ENCODE assay signal across 8 mouse cellular contexts in genomic region chr6:100483084-100483810, GRCm38 (mm10).
A peak's percentile ranks its signal among the peaks of the same experiment; 100 is the strongest.
DNase-seq lines count a peak whose midpoint lies in the region; ATAC-seq lines count a peak whose summit lies in the region.

No protein-coding gene starts in this region.

- H3K4me1 ChIP-seq in forebrain, embryonic 11.5 days (replicated peaks; ENCODE audit: control insufficient read depth, insufficient read depth, low read length), result no peaks in the 10 kb centered on the region
- H3K4me1 ChIP-seq in forebrain, embryonic 13.5 days, result no peaks in the 10 kb centered on the region
- no peaks in the 10 kb centered on the region for H3K4me1 ChIP-seq in hindbrain, embryonic 12.5 days

- no peak for ATAC-seq in forebrain, embryonic 11.5 days (replicated peaks; ENCODE audit: low FRiP score)
- ATAC-seq in forebrain, embryonic 13.5 days, result no peak
- ATAC-seq in megakaryocyte-erythroid progenitor cell, adult 5-6 weeks (replicated peaks; ENCODE audit: low FRiP score, low TSS enrichment, poor library complexity, severe bottlenecking), result no peak; the same call in 1 of the 2 replicates
- ATAC-seq in hindbrain, embryonic 12.5 days (ENCODE audit: low FRiP score), result no peak

- H3K4me2 ChIP-seq in forebrain, embryonic 11.5 days (ENCODE audit: low read depth, low read length, severe bottlenecking), result 0 out of 2 replicates have a peak overlapping the region, but pooled peaks have one; percentile 5
- no peak overlapping the region for H3K4me2 ChIP-seq in forebrain, embryonic 13.5 days
- H3K4me2 ChIP-seq in hindbrain, embryonic 12.5 days (replicated peaks), result no peak overlapping the region

- H3K9me3 ChIP-seq in forebrain, embryonic 11.5 days (ENCODE audit: control insufficient read depth, low read length), result peaks cover 6% of the 10 kb centered on the region; the same call in 1 of the 2 replicates
- peaks cover 13% of the 10 kb centered on the region for H3K9me3 ChIP-seq in forebrain, embryonic 13.5 days (replicated peaks)
- peaks cover 8% of the 10 kb centered on the region for H3K9me3 ChIP-seq in hindbrain, embryonic 12.5 days (replicated peaks)

- DNase-seq in forebrain, embryonic 11.5 days (ENCODE audit: low spot score), result no peak
- peak; percentile 27 to 29 for DNase-seq in right cerebral cortex, postnatal 10 days (ENCODE audit: low spot score in 2 of 2)
- DNase-seq in right cerebral cortex, postnatal 36 days (ENCODE audit: low spot score in 2 of 2), result no peak
- peak; percentile 60 for DNase-seq in kidney, postnatal 10 days
- peak; percentile 35 for DNase-seq in yolk sac, embryonic 10.5 days (ENCODE audit: low spot score)

- no peak overlapping the region for H3K27ac ChIP-seq in forebrain, embryonic 11.5 days (ENCODE audit: low read depth, low read length)
- no peak overlapping the region for H3K27ac ChIP-seq in forebrain, embryonic 13.5 days
- H3K27ac ChIP-seq in hindbrain, embryonic 12.5 days, result no peak overlapping the region

- no peaks in the 10 kb centered on the region for H3K27me3 ChIP-seq in forebrain, embryonic 11.5 days (ENCODE audit: control insufficient read depth, insufficient read depth, low read length)
- peaks cover 4% of the 10 kb centered on the region; the same call in 1 of the 2 replicates for H3K27me3 ChIP-seq in forebrain, embryonic 13.5 days
- H3K27me3 ChIP-seq in hindbrain, embryonic 12.5 days, result peaks cover 18% of the 10 kb centered on the region

- no peak overlapping the region for H3K4me3 ChIP-seq in forebrain, embryonic 11.5 days (ENCODE audit: low read depth, low read length)
- H3K4me3 ChIP-seq in forebrain, embryonic 13.5 days, result no peak overlapping the region
- no peak overlapping the region for H3K4me3 ChIP-seq in hindbrain, embryonic 12.5 days

- H3K36me3 ChIP-seq in forebrain, embryonic 11.5 days (ENCODE audit: control insufficient read depth, insufficient read depth, low read length), result no peaks in the 10 kb centered on the region
- no peaks in the 10 kb centered on the region for H3K36me3 ChIP-seq in forebrain, embryonic 13.5 days (ENCODE audit: poor library complexity, severe bottlenecking)
- 0 out of 2 replicates have a peak, but pooled peaks cover 2% of the 10 kb centered on the region for H3K36me3 ChIP-seq in hindbrain, embryonic 12.5 days

- 20% methylated on average over 14 of the region's 14 CpGs for WGBS in forebrain, embryonic 11.5 days
- 22% methylated on average over 14 of the region's 14 CpGs for WGBS in forebrain, embryonic 13.5 days
- WGBS in hindbrain, embryonic 12.5 days, result 18% methylated on average over 14 of the region's 14 CpGs

- no peak overlapping the region for H3K9ac ChIP-seq in forebrain, embryonic 11.5 days (ENCODE audit: low read length)
- H3K9ac ChIP-seq in forebrain, embryonic 13.5 days, result no peak overlapping the region
- H3K9ac ChIP-seq in hindbrain, embryonic 12.5 days, result no peak overlapping the region

Comparison
In these comparisons a context has a peak if more than half of its experiments do, and no peak if none do; other contexts are left out.
1. DNase-seq: peak in right cerebral cortex, postnatal 10 days (2 of 2), kidney, postnatal 10 days (single experiment) and yolk sac, embryonic 10.5 days (single experiment); none in forebrain, embryonic 11.5 days (single experiment) and right cerebral cortex, postnatal 36 days (0 of 2).